Mouse (Mus musculus): ENCODE measurements around the gene Tmem221.

GRCm38 (mm10) chr8:71550754-71551153 lies 7.9 kb downstream of the Tmem221 start:
- TF ChIP-seq EP300 (IDR thresholded peaks at IDR 0.05; ENCODE audit: low read depth) (no peak), CTCF (IDR thresholded peaks at IDR 0.05; ENCODE audit: low read depth) (no peak)

Measured in heart, postnatal 0 days (tissue).